Comparison of ENCODE assay signal across 8 mouse cellular contexts in the genomic region with DNA sequence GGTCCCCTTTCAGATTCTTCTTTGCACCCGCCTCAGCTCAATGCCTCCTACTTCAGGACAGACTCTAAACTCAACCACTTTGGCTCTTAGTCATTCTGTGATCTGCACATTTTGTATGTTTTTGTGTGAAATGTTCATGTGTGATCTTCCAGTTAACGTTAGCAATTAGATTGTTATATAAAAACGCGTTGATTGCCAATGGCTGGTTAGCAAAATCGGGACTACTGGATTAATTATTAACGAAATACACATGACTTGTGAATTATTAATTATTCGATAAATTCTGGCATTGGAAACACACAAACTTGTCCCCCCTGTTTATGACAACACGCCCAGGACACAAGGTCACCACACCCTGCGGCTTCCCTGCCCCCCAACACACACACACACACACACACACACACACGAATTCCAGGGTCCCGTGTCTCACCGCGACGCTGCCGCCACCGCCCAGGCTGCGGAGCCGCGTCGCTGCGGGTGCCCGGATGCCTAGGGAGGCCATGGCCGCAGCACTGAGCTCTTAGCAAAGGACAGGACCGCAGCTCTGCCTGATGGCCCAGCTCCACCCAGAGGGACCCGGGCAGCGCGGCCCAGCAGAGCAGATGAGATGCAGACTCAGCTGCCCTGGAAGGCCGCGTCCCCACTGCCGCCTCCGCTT. TPM values are rescaled to one million over a fixed set of nuclear protein-coding genes. Genes with fewer than 3 reads are reported as not detected.
DNase-seq lines count a peak whose midpoint lies in the region; ATAC-seq and TF ChIP-seq lines count a peak whose summit lies in the region.

No protein-coding gene starts in this region.

- DNase-seq in left cerebral cortex, postnatal 14 days (ENCODE audit: low spot score in 2 of 2), result peak; percentile 36 to 57
- DNase-seq in left cerebral cortex, adult 18-20 months (ENCODE audit: low spot score in 2 of 2), result no peak
- peak; percentile 78 for DNase-seq in Muller cell, postnatal 12 days (ENCODE audit: inconsistent ontology term)
- peak; percentile 71 for DNase-seq in liver, postnatal 0 days
- no peak for DNase-seq in layer of hippocampus, adult 11-12 months (ENCODE audit: low spot score)

- peaks cover 22% of the 10 kb centered on the region for H3K4me1 ChIP-seq in embryonic facial prominence, embryonic 15.5 days
- peaks cover 18% of the 10 kb centered on the region for H3K4me1 ChIP-seq in intestine, embryonic 16.5 days (ENCODE audit: control insufficient read depth, insufficient read depth, low read length)
- peaks cover 18% of the 10 kb centered on the region for H3K4me1 ChIP-seq in liver, postnatal 0 days (ENCODE audit: insufficient read depth)
- peaks cover 16% of the 10 kb centered on the region; the same call in 1 of the 2 replicates for H3K4me1 ChIP-seq in stomach, embryonic 15.5 days

- H3K27me3 ChIP-seq in embryonic facial prominence, embryonic 15.5 days, result no peaks in the 10 kb centered on the region
- no peaks in the 10 kb centered on the region for H3K27me3 ChIP-seq in intestine, embryonic 16.5 days (replicated peaks; ENCODE audit: control insufficient read depth, insufficient read depth, low read length)
- H3K27me3 ChIP-seq in liver, postnatal 0 days (ENCODE audit: insufficient read depth, low read length), result no peaks in the 10 kb centered on the region
- H3K27me3 ChIP-seq in stomach, embryonic 15.5 days (replicated peaks), result no peaks in the 10 kb centered on the region

- no peaks in the 10 kb centered on the region for H3K9me3 ChIP-seq in embryonic facial prominence, embryonic 15.5 days (replicated peaks)
- H3K9me3 ChIP-seq in intestine, embryonic 16.5 days (ENCODE audit: control insufficient read depth, low read length), result no peaks in the 10 kb centered on the region
- H3K9me3 ChIP-seq in liver, postnatal 0 days (ENCODE audit: low read length), result no peaks in the 10 kb centered on the region
- no peaks in the 10 kb centered on the region for H3K9me3 ChIP-seq in stomach, embryonic 15.5 days

- H3K36me3 ChIP-seq in embryonic facial prominence, embryonic 15.5 days, result peaks cover 21% of the 10 kb centered on the region
- H3K36me3 ChIP-seq in intestine, embryonic 16.5 days (ENCODE audit: control insufficient read depth, insufficient read depth, low read length), result peaks cover 10% of the 10 kb centered on the region
- H3K36me3 ChIP-seq in liver, postnatal 0 days (replicated peaks; ENCODE audit: insufficient read depth, low read length), result peaks cover 31% of the 10 kb centered on the region
- H3K36me3 ChIP-seq in stomach, embryonic 15.5 days, result peaks cover 15% of the 10 kb centered on the region; the same call in 1 of the 2 replicates

- no peak for TF ChIP-seq EP300 in liver, postnatal 0 days (IDR thresholded peaks at IDR 0.05; ENCODE audit: low read depth)

- under 1% methylated on average over 31 of the region's 31 CpGs for WGBS in embryonic facial prominence, embryonic 15.5 days
- under 1% methylated on average over 31 of the region's 31 CpGs for WGBS in intestine, embryonic 16.5 days
- WGBS in liver, postnatal 0 days (ENCODE audit: insufficient replicate concordance), result under 1% methylated on average over 28 of the region's 31 CpGs
- WGBS in stomach, embryonic 15.5 days, result under 1% methylated on average over 30 of the region's 31 CpGs

- no peak for TF ChIP-seq CTCF in liver, postnatal 0 days (IDR thresholded peaks at IDR 0.05; ENCODE audit: low read depth)

- intact Hi-C loops in left cerebral cortex, postnatal 14 days (cut with DNase I), result no loop called here

- ATAC-seq in embryonic facial prominence, embryonic 15.5 days (ENCODE audit: insufficient number of reproducible peaks, low FRiP score, low TSS enrichment, low read depth), result peak; percentile 89
- peak; percentile 93 for ATAC-seq in intestine, embryonic 16.5 days
- ATAC-seq in liver, postnatal 0 days, result peak; percentile 82
- peak; percentile 82 for ATAC-seq in stomach, embryonic 15.5 days (ENCODE audit: insufficient read depth, low FRiP score, low read depth)

- H3K4me3 ChIP-seq in embryonic facial prominence, embryonic 15.5 days (replicated peaks), result peak overlapping the region; percentile 78
- H3K4me3 ChIP-seq in intestine, embryonic 16.5 days (ENCODE audit: low read length), result peak overlapping the region; percentile 78
- H3K4me3 ChIP-seq in liver, postnatal 0 days (ENCODE audit: low read depth, low read length), result peak overlapping the region; percentile 84
- peak overlapping the region; percentile 75 for H3K4me3 ChIP-seq in stomach, embryonic 15.5 days (replicated peaks)

- peak overlapping the region; percentile 59 for H3K4me2 ChIP-seq in embryonic facial prominence, embryonic 15.5 days (replicated peaks)
- peak overlapping the region; percentile 68 for H3K4me2 ChIP-seq in intestine, embryonic 16.5 days (ENCODE audit: low read depth, low read length)
- peak overlapping the region; percentile 68 for H3K4me2 ChIP-seq in liver, postnatal 0 days (ENCODE audit: low read depth, low read length)
- H3K4me2 ChIP-seq in stomach, embryonic 15.5 days, result peak overlapping the region; percentile 53

- H3K27ac ChIP-seq in embryonic facial prominence, embryonic 15.5 days (replicated peaks), result peak overlapping the region; percentile 95
- peak overlapping the region; percentile 97 for H3K27ac ChIP-seq in intestine, embryonic 16.5 days (ENCODE audit: low read length)
- H3K27ac ChIP-seq in liver, postnatal 0 days (ENCODE audit: low read depth), result peak overlapping the region; percentile 96
- H3K27ac ChIP-seq in stomach, embryonic 15.5 days, result peak overlapping the region; percentile 94

- peak overlapping the region; percentile 95 for H3K9ac ChIP-seq in embryonic facial prominence, embryonic 15.5 days
- H3K9ac ChIP-seq in intestine, embryonic 16.5 days (ENCODE audit: low read depth, low read length), result peak overlapping the region; percentile 96
- peak overlapping the region; percentile 93 for H3K9ac ChIP-seq in liver, postnatal 0 days (replicated peaks)
- peak overlapping the region; percentile 81 for H3K9ac ChIP-seq in stomach, embryonic 15.5 days

RNA-seq across cellular contexts. Expression of a gene that starts 0.5 kb away (rescaled TPM):
- total RNA-seq in left cerebral cortex, postnatal 14 days (2021), result 10 to 100 TPM; 74.4 to 87.0 TPM
- total RNA-seq in left cerebral cortex, adult 18-20 months (2021), result 10 to 100 TPM; 77.4 to 81.3 TPM
- 27.0 and 30.8 TPM in 2 replicates for polyA plus RNA-seq in embryonic facial prominence, embryonic 15.5 days (2015; fragmentation: Nextera tagmentation; extraction: Ambion mirVana)
- 26.5 and 27.0 TPM in 2 replicates for polyA plus RNA-seq in intestine, embryonic 16.5 days (2015; fragmentation: Nextera tagmentation; extraction: Ambion mirVana)
- 8.2 and 11.0 TPM in 2 replicates for polyA plus RNA-seq in liver, postnatal 0 days (2015; fragmentation: Nextera tagmentation; extraction: Ambion mirVana)
- polyA plus RNA-seq in stomach, embryonic 15.5 days (2015; fragmentation: Nextera tagmentation; extraction: Ambion mirVana), result 24.8 and 25.9 TPM in 2 replicates

RNA-seq across cellular contexts. Expression of a gene that starts 22.2 kb away (rescaled TPM):
- total RNA-seq in left cerebral cortex, postnatal 14 days (2021), result 1 to 10 TPM; 8.0 to 8.5 TPM
- 1 to 10 TPM; 4.3 to 5.9 TPM for total RNA-seq in left cerebral cortex, adult 18-20 months (2021)
- polyA plus RNA-seq in embryonic facial prominence, embryonic 15.5 days (2015; fragmentation: Nextera tagmentation; extraction: Ambion mirVana), result 3.8 and 4.0 TPM in 2 replicates
- 3.0 and 3.4 TPM in 2 replicates for polyA plus RNA-seq in intestine, embryonic 16.5 days (2015; fragmentation: Nextera tagmentation; extraction: Ambion mirVana)
- polyA plus RNA-seq in liver, postnatal 0 days (2015; fragmentation: Nextera tagmentation; extraction: Ambion mirVana), result 0.02 TPM in 1 of 2 replicates, not detected in the other
- polyA plus RNA-seq in stomach, embryonic 15.5 days (2015; fragmentation: Nextera tagmentation; extraction: Ambion mirVana), result 3.6 and 4.0 TPM in 2 replicates

RNA-seq across cellular contexts. Expression of a gene that starts 42.5 kb away (rescaled TPM):
- 10 to 100 TPM; 21.5 to 22.4 TPM for total RNA-seq in left cerebral cortex, postnatal 14 days (2021)
- total RNA-seq in left cerebral cortex, adult 18-20 months (2021), result 10 to 100 TPM; 23.1 to 24.0 TPM
- polyA plus RNA-seq in embryonic facial prominence, embryonic 15.5 days (2015; fragmentation: Nextera tagmentation; extraction: Ambion mirVana), result 15.4 and 16.5 TPM in 2 replicates
- 8.2 and 9.8 TPM in 2 replicates for polyA plus RNA-seq in intestine, embryonic 16.5 days (2015; fragmentation: Nextera tagmentation; extraction: Ambion mirVana)
- polyA plus RNA-seq in liver, postnatal 0 days (2015; fragmentation: Nextera tagmentation; extraction: Ambion mirVana), result 1.6 and 2.0 TPM in 2 replicates
- polyA plus RNA-seq in stomach, embryonic 15.5 days (2015; fragmentation: Nextera tagmentation; extraction: Ambion mirVana), result 10.1 and 12.3 TPM in 2 replicates

Comparison
In these comparisons a context has a peak if more than half of its experiments do, and no peak if none do; other contexts are left out.
1. DNase-seq: peak in left cerebral cortex, postnatal 14 days (2 of 2), Muller cell, postnatal 12 days (single experiment) and liver, postnatal 0 days (single experiment); none in left cerebral cortex, adult 18-20 months (0 of 2) and layer of hippocampus, adult 11-12 months (single experiment).
2. Peak in every context shown above with its lines, with median percentiles within 50 percentile points of each other: ATAC-seq, H3K27ac ChIP-seq, H3K4me2 ChIP-seq, H3K4me3 ChIP-seq and H3K9ac ChIP-seq.